Mouse (Mus musculus): ENCODE data around the gene Rab11fip4.
A peak's percentile ranks its signal among the peaks of the same experiment; 100 is the strongest.
"Not testable (repeated sequence)": the region's sequence is repeated elsewhere in the genome, so short reads cannot be mapped to it uniquely, and the experiment has no call there.

Gene Rab11fip4

DNA sequence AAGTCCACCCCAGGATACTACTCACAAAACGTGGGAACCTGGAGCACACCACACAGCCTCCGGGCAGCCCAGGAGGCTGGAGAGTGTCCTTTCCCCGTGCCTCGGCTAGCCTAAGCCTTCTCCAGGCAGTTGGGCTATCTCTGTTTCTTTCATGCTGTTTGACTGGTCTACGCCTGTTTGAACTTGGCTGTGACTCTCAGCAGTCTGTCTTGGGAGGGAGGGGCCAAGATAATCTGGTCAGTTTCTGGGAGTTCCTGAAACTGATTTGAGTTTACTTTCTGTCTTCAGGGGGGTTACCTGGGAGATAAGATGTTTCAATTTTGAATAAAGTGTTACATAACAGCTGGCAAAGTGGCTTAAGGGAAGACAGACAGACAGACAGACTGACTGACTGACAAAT lies 88.9 kb downstream of the Rab11fip4 start:
- DNase-seq: no peak

DNA sequence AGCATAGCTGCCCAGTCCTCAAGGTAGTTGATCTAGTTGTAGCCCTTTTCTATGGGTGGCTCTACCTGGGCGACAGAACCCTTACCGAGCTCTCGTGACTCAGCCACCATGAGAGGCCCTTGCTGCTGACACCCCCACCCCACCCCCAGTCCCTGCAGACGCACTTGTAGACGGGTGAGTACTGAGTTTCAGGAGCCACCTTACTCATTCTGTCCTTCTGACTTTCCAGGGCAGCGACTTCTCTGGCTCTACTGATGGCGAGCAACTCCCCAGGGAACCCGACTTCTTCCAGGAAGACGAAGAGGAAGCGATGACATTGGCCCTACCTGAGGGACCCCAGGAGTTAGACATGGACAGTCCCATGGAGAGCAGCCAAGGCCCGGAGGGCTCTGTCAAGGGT lies 89.5 kb downstream of the Rab11fip4 start:
- no peak for DNase-seq

DNA sequence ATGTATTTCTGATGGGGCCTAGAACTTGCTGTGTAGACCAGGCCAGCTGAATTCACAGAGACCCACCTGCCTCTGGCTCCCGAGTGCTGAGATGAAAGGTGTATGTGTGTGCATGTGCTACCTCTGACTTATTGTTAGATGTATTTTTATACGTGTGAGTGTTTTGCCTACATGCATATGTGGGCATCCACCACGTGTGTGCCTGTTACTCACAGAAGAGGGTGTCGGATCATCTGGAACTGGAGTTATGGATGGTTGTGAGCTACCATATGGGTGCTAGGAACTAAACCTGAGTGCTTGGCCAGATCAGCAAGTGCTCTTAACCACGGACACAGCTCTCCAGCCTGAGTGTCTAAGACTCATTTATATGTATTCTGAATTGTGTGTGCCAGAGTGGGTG lies 90.2 kb downstream of the Rab11fip4 start:
- no peak for DNase-seq

DNA sequence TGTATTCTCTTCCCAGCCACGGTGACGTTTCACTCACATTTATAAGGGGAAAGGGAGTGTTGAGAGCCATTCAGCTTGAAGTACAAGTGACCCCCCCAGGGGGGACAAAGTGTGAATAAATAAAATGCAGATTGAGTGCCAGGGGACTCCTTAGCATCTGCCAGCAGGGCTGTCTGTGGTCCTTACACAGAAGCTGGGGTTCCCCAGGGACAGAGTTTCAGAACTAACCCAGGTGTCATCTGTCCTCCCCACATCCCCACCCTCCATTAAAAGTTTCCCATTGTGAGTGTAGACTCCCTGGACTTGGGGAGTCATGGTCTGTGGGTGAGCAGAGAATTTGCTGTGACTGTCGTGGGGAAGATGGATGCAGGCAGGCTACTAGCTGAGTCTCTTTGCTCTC lies 90.8 kb downstream of the Rab11fip4 start:
- no peak for DNase-seq

GRCm38 (mm10) chr11:79685109-79685508 lies 94.1 kb downstream of the Rab11fip4 start:
- DNase-seq: no peak

DNA sequence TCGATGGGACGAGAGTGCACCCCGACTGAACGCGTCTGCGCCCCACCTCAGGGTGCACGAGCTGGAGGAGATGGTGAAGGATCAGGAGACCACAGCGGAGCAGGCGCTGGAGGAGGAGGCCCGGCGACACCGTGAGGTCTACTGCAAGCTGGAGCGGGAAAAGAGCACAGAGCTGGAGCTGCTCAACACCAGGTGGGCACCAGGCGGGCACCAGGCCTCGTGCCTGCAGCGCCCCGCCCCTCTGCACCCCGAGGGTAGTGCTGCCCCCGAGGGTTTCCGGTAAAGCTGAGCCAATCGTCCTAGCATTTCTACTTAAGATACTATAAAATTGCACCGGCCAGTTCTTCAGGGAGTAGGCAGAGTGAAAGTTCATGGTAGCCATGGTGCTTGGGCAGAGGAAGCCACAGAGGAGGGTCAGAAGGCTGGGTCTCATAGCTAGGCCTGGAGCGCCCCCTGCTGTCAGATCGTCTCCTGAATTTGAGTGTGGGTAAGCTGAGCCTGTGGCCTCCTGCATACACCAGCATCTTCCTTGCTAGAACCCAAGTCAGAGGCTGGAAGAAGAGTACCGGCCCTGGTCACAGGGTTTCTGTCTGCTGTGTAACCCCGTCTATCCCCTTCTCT lies 95.6 kb downstream of the Rab11fip4 start:
- peak; percentile 91 for DNase-seq

- DNase-seq: no peak
These were observed 98.9 kb downstream of the Rab11fip4 start for GRCm38 (mm10) chr11:79689916-79690315.

- DNase-seq: no peak
These were observed 100.5 kb downstream of the Rab11fip4 start for GRCm38 (mm10) chr11:79691513-79691912.

- no peak for DNase-seq
These were observed 105.6 kb downstream of the Rab11fip4 start for GRCm38 (mm10) chr11:79696390-79697307.

GRCm38 (mm10) chr11:79698071-79698470 lies 107.1 kb downstream of the Rab11fip4 start:
- no peak for DNase-seq

DNA sequence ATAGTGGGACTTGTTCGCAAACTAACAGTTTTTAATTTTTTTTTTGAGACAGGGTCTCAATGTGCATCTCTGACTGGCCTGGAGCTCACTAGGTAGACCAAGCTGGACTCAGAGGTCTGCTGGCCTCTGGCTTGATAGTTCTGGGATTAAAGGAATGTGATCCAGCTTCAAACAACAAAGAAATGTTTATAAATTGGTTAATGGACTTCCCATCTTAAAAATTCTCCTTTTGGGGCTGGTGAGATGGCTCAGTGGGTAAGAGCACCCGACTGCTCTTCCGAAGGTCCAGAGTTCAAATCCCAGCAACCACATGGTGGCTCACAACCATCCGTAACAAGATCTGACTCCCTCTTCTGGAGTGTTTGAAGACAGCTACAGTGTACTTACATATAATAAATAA lies 107.5 kb downstream of the Rab11fip4 start:
- DNase-seq: not testable (repeated sequence)

- no peak for DNase-seq
These were observed 110.5 kb downstream of the Rab11fip4 start for GRCm38 (mm10) chr11:79701466-79701865.

DNA sequence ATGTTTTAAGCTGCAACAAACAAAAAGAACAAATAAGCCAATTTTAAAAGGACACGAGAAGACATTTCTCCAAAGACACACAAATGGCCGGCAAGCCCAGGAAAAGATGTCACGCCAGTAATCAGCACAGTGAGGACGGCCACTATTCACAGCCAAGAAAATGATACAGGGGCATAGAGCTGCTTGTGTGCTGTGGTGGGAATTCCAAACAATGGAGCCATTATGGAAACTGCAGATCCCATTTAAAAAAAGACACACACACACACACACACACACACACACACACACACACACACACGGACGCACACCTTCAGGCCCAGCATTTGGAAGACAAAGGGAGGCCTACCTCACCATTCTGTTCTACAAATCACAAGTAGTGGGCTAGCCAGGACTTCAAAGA lies 111.1 kb downstream of the Rab11fip4 start:
- DNase-seq: peak; percentile 56

DNA sequence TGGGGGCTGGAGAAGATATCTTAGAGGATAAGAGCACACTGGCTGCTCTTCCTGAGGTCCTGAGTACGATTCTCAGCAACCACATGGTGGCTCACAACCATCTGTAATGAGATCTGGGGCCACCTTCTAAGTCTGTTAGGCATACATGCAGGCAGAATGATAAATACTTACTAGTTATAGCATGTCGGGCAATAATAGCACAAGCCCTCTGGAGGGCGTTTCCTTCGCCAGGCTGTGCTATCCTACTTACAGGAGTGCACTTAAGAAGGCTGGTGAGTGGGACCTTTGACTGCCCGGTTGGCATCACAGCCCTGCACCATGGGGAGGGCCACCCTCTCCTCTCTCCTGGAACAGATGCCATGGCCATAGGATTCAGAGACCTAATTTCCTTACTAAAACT lies 112.4 kb downstream of the Rab11fip4 start:
- peak; percentile 55 for DNase-seq

- no peak for DNase-seq
These were observed 112.9 kb downstream of the Rab11fip4 start for GRCm38 (mm10) chr11:79703885-79704291.

DNA sequence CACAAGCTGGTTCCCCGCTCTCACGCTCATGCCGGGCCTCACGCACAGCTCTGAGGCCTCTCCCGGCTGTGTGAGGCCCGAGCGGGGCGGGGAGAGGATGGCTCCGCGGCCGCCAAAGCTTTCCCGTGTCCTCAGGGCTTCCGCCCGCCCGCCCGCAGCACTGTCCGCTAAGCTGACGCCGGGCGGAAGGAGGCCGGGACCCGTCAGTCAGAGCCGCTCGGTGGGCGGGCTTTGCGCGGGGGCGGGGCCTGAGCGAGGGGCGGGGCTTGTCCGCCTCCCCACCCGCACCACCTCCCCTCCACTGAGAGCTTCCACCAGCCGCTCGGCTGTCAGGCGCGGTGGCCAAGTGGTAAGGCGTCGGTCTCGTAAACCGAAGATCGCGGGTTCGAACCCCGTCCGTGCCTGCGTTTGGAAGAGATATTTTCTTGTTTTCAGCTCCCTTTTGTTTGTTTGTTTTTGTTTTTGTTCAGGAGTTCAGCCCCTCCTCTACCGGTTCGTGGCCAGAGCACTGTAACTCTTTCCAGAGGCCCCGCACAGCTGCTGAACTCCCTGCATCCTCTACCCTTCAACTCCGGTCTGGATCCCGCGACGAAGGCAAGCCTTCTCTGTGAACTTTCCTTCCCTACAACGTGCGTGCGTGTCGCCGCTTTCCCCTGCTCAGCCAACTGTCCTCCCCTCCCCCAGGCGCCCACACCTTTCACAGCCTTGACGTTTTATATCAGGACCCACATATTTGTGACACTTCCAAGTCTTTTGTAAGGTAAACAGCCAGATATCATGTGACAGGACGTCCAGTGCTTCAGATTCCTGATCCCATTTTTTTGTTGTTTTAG lies 113.5 kb downstream of the Rab11fip4 start:
- peak; percentile 96 for DNase-seq

- no peak for DNase-seq
These were observed 116.1 kb downstream of the Rab11fip4 start for GRCm38 (mm10) chr11:79707084-79707483.

DNA sequence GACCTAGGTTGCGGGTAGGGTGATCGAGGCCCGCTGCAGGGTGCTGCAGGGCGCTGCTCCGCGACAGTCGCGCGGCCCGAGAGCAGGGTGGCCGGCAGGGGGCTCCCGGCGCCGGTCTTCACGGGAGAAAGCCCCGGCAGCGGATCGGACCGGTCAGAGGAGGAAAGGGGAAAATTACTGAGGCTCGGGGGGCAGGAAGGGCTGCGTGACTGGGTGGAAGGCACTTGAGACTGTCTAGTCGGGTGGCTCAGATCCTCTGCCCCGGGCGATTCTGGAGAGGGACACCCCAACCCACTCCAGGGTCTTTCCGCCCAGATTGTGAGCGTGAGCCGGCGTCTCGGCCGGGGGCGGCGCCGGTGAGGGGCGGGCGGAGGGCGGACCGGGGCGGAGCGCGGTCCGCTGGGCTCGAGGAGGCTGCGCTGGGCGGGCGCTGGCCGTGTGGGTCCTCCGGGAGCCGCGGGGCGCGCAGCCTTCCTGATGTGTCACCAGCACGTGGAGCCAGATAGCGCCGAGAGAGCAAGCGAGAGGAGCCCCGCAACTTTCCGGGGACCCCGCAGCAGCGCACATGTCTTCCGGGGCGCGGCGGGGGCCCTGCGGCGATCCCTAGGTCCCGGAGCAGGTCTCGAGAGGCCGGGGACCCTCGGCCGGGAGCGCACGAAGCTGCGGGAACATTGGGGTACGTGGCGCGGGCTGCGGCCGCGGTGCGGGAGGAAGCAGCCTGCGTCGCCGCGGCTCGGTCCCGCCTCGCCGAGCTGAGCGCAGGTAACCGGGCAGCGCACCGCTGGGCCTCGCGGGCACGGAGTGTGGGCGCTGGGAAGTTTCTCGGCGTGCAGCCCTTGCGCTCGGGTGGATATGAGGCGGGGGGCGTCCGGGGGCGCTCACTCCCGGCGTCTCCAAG lies 120.1 kb downstream of the Rab11fip4 start:
- peak; percentile 84 for DNase-seq

- no peak for DNase-seq
These were observed 120.9 kb downstream of the Rab11fip4 start for GRCm38 (mm10) chr11:79711766-79712369.

DNA sequence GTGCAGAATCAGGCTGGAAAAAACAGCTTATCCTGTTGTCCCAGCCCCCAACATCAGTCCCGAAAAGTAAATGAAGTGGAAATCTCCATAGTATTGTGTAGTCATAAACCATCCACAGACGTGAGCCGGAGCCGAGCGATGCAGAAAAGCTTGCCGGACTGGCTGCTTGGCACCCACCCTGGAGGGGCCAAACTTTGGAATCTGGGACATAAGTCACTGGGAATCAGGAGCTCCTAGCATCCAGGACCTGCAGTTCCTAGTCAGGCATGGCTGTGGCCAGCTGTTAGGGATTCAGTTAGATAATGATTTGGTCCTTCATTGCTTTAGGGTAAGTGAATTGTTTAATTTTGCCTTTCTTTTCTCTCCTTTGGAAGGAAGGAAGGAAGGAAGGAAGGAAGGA lies 122.2 kb downstream of the Rab11fip4 start:
- no peak for DNase-seq

- no peak for DNase-seq
These were observed 122.7 kb downstream of the Rab11fip4 start for GRCm38 (mm10) chr11:79713678-79714077.

Data from retina, postnatal 1 day (tissue).